Mouse (Mus musculus) cerebellum, adult 8-10 months (tissue): ENCODE measurements around the gene Esx1.
A peak's percentile ranks its signal among the peaks of the same experiment; 100 is the strongest.

Source experiments
- DNase-seq: peaks from one replicate; pipeline ENCODE4 v3.0.0; 2022

Esx1 gene

DNA sequence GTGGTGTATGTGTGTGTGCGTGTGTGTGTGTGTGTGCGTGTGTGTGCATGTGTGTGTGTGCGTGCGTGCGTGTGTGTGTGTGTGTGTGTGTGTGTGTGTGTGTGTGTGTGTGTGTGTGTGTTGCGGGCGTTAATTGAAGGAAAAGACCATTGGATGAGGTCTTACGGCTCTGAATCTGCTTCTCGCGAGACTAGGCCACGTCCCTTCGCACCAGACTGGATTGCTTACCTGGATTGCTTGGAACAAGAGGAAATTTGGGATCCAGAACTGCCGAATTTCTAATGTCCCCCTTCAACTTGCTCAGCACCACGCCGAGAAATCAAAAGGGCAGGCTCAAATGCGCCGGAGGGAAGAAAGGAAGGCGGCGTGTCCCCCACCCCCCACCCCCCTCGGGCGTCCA lies at the start of gene Esx1:
Gene Esx1, minus strand, starts transcription at position 366 of the 400 bp plus-strand sequence.
- DNase-seq: no peak

DNA sequence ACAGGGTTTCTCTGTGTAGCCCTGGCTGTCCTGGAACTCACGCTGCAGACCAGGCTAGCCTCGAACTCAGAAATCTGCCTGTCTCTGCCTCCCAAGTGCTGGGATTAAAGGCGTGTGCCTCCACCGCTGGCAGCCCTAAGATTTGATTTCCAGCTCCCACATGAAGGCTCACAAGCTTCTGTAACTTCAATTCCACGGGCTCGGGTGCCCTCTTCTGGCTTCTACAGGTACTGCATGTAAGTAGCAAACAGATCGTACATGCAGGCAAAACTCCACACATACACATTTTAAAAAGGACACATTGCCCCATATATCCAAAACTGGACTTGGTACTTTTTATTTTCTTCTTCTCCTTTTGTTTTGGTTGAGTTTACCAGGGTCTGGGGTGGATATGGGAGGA lies 48.1 kb upstream of the Esx1 start:
- no peak for DNase-seq

DNA sequence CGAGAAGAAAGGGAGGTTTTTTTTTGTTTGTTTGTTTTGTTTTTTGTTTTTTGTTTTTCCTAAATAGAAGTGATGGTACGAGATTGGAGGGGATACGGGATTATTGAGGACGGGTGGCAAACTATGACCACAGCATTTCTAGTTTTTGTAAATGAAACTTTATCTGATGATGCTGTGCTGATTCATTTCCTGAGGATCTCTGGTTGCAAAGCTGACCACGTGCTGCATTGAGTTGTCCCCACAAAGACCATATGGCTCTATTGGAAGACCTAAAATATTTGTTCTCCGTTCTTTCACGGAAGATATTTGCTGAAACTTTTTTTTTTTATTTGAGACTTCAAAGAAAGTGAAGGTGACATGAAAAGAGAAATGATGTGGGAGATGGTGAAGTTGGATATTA lies 45.8 kb upstream of the Esx1 start:
- no peak for DNase-seq

DNA sequence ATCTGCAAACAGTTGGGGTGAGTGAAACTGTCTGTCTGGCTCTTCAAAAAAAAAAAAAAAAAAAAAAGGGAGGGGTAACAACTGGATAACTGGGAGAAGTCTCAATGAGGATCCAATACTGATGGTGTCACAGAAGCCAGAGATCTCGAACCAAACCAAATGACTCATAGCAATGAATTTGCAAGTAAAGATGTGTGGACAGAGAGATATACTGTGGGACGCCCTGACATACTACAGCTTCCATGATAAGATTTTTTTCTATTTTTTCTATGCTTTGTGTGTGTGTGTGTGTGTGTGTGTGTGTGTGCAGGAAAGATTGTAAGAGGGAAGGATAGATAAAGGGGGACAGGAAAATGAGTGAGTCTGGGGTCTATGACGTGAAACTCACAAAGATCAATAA lies 43.7 kb upstream of the Esx1 start:
- DNase-seq: no peak

- no peak for DNase-seq
These were observed 40.8 kb upstream of the Esx1 start for GRCm38 (mm10) chrX:137162700-137163099.

DNA sequence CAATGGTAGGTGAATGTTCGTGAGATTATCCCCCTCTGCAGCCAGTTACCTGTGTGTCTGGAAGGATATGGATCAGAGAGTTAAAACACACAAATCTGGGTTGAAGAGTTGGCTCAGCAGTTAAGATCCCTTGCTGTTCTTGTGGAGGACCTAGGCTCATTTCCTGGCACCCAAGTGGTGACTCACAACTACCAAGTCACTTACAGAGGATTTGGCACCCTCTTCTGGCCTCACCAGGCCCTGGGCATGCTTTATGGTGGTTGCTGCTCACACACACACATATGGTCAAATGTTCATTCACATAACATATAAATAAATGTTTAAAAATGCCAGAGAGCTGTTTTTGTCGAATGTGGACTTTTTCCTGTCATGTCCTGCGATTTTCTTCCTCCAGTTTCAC lies 39.1 kb upstream of the Esx1 start:
- no peak for DNase-seq

DNA sequence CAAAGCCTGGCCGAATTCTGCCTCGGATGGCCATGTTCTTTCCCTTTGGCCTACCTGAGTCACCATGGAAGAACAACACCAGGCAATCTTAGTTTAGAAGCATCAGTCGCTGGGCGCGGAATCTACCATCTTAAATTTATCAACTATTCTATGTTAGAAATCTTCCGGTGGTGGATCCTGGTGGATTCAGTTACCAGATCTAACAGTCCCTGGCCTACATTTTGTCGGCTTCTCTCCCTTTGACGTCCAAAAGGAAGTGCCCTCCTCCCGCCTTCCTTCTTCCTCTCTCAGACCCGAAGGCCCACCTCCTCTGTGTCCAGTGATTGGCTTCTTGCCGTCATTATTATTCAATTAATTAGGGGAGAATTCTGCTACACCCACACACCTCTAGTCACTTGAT lies 27.2 kb upstream of the Esx1 start:
- DNase-seq: no peak

DNA sequence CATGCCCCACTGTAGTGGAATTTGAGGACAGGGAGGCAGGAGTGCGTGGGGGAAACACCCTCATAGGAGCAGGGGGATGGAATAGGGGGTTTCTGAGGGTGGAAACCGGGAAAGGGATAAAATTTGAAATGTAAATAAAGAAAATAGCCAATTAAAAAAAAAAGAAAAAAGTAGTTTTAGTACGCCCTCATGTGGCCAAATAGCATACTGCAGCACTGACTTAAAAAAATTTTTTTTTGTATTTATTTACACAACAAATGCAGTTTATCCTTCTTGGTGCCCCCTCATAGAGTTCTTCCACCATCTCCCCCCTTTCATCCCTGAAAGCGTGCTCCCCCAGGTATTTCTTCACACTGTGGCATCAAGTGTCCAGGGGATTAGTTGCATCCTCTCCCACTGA lies 22.8 kb upstream of the Esx1 start:
- DNase-seq: no peak

DNA sequence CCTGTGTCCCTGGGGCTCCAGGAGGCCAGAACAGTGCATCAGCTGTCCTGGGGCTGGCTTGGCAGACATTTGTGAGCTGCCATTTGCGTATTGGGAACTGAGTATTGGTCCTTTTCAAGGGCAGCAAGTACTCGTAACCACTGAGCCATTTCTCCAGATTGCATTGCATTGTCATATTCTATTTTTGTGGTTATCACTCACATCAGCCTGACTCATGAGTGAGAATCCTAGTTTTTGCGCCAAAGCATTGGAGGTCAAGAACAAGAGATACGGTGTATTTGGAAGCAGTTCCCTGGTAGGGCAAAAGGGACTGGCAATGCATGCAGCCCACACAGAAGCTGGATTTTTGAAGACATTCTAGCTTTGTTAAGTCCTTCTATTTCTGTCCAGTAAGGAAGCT lies 21.8 kb upstream of the Esx1 start:
- no peak for DNase-seq

DNA sequence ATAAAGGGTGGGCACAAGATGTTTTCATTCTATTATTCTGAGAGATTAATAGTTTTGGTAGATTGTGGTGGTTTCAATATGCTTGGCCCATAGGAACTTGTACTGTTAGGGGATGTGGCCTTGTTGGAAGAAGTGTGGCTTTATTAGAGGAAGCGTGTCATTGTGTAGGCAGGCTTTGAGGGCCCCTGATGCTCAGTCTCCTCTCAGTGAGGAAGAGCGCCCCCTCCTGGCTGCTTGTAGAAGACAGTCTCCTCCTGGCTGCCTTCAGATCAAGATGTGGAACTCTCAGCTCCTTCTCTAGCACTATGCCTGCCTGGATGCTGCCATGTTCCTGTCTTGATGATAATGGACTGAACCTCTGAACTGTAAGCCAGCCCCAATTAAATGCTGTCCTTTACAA lies 20.7 kb upstream of the Esx1 start:
- DNase-seq: no peak

DNA sequence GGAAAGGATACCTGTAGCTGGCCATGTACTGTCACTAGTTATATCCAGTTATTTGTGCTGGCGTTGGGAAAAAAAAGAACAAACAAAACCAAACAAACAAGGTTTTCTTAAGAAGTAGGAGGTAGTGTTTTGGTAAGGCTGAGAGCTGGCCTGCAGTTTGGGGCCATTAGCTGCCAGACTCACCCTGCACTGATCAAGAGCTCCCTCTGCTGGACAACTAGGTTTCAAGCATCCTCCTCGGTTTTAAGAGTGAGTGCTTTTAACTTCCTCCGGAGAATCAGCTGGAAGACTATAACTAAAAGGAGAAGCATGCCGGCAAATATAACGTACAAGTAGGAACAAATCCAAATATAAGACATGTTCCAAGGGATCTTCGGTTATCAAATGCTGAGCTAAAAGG lies 19.8 kb upstream of the Esx1 start:
- DNase-seq: peak; percentile 37

DNA sequence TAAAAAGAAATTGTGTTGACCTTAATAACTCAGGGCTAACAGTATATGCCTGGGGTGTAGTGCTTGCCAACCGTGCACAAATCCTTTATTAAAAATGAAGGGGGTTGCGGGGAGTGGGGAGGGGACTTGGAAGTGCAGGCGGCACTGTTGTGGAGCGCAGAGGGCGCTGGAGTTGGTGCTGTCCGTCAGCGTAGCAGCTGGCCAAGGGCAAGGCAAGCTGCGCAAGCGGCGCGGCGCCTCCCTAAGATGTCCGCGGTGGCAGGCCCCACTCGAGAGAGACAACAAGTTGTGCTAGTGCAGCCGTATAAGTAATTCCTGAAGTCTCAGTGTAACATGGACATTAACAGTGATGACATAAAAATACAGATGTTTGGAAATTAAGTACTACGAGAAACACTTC lies 5.7 kb upstream of the Esx1 start:
- DNase-seq: no peak

- no peak for DNase-seq
These were observed 2.0 kb downstream of the Esx1 start for GRCm38 (mm10) chrX:137119675-137120423.

- DNase-seq: no peak
These were observed 3.7 kb downstream of the Esx1 start for GRCm38 (mm10) chrX:137118097-137118746.

- no peak for DNase-seq
These were observed 15.4 kb downstream of the Esx1 start for GRCm38 (mm10) chrX:137106498-137106897.

DNA sequence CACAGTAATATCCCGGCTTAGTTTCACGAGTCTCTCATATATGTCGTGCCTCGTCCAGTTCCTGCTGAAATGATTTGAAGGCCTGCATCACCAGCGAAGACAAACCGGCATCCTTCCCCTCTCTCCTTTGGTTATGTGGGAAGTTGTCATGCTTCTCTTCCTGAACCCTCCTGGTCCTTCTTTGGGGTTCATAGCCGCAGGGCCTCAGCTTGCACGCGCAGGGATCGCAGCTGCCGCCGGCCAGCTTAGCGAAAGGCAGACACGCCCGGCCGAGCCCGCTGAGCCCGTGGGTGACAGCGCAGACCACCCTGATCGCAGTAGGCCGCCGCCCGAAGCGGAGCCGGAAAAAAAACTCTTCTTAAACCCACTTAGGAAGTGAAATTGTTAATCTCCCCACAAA lies 17.4 kb downstream of the Esx1 start:
- no peak for DNase-seq
